Mouse (Mus musculus) kidney, postnatal 4 days (tissue): ENCODE measurements around the gene Srp14.

Experiments used
- DNase-seq, 2 experiments: peaks; one replicate each; pipeline ENCODE4 v3.0.0; 2021; ENCODE audit warnings: mixed read lengths in 2 of 2

Srp14 gene

DNA sequence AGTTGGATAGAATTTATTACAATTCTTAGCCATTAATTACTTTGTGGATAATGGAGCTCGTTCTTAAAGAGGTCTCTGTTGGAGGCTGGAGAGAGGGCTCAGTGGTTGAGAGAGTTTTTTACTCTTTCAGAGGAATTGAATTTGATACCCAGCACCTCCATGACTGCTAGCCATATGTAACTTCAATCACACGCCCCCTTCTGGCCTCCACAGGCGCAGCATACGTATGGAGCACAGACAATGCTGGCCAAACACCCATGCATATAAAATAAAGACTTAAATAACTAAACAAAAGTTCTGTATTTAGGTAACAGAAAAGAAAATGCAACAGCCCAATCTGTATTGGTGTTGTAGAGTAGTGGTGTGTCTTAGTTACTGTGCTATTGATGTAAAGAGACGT, 47.9 kb downstream of the Srp14 start:
- peak; percentile 70 to 71 for DNase-seq

DNA sequence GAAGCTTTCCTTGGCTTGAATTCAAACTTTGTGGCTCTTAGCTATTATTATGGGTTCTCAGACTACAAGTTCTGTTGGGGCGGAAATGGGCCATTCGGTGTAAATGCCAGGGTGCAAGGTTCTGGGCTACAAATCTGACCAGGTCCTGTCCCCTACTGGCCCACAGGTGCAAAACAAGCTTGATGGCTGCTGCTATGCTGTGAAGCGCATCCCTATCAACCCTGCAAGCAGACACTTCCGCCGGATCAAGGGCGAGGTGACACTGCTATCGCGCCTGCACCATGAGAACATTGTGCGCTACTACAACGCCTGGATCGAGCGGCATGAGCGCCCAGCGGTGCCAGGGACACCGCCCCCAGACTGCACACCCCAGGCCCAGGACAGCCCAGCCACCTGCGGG, 48.9 kb downstream of the Srp14 start:
- DNase-seq, result no peak

DNA sequence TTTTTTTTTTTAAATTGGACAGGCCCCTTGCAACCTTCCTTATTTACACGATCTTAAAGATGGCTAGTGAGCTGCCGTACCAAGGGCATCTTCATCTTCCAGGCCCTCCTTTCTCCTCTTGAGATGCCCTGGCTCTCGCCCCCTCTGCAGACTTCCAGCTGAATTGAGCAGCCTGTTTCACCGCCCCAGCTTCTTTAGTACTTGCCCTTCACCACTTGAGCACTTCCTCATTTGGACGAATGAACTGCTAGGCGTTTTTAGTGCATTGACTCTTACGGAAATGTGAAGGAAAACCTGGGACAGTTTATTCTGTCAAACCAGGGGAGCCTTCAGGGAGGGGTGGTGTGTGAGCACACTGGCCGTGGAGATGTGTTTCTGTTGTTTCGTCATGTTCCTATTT, 50.2 kb downstream of the Srp14 start:
- DNase-seq, result no peak

DNA sequence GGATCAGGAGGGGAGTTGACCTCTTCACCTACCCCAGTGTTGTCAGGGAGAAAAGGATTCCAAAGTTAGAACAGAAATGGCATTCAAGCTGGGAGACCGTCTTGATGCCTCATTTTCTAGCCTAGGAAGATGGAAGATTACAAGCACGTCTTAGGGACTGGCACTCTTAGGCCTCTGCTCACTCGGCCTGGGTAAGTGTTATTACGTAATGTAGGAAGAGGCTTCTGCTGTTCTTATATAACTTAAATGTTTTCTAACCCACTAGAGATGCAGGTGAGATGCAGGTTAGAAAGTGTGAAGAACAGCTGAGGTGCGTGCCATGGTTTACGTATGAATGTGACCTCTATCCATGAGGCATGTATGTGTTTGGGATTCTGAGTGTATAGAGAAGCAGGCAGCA, 51.2 kb downstream of the Srp14 start:
- DNase-seq, result no peak
